Mouse (Mus musculus): ENCODE data around the gene Ankrd52.

Gene Ankrd52

GRCm38 (mm10) chr10:128369218-128369543, 7.7 kb upstream of the Ankrd52 start:
- no peak for DNase-seq (ENCODE audit: extremely low read depth, insufficient read length, low spot score)

- DNase-seq (ENCODE audit: extremely low read depth, insufficient read length, low spot score): no peak
Measured at GRCm38 (mm10) chr10:128369599-128369998, 7.3 kb upstream of the Ankrd52 start.

- no peak for DNase-seq (ENCODE audit: extremely low read depth, insufficient read length, low spot score)
Measured at GRCm38 (mm10) chr10:128370021-128370420, 6.9 kb upstream of the Ankrd52 start.

GRCm38 (mm10) chr10:128370601-128371000, 6.3 kb upstream of the Ankrd52 start:
- DNase-seq (ENCODE audit: extremely low read depth, insufficient read length, low spot score): no peak

- DNase-seq (ENCODE audit: extremely low read depth, insufficient read length, low spot score): no peak
Measured at GRCm38 (mm10) chr10:128372142-128372541, 4.8 kb upstream of the Ankrd52 start.

- DNase-seq (ENCODE audit: extremely low read depth, insufficient read length, low spot score): no peak
Measured at GRCm38 (mm10) chr10:128372989-128373748, 3.7 kb upstream of the Ankrd52 start.

GRCm38 (mm10) chr10:128374393-128374792, 2.5 kb upstream of the Ankrd52 start:
- no peak for DNase-seq (ENCODE audit: extremely low read depth, insufficient read length, low spot score)

- DNase-seq (ENCODE audit: extremely low read depth, insufficient read length, low spot score): no peak
Measured at GRCm38 (mm10) chr10:128376099-128376454, 838 bp upstream of the Ankrd52 start.

- DNase-seq (ENCODE audit: extremely low read depth, insufficient read length, low spot score): peak; percentile 66
Measured at GRCm38 (mm10) chr10:128377222-128377939, 466 bp downstream of the Ankrd52 start.

- DNase-seq (ENCODE audit: extremely low read depth, insufficient read length, low spot score): no peak
Measured at GRCm38 (mm10) chr10:128377940-128378448, 1.1 kb downstream of the Ankrd52 start.

- peak; percentile 63 for DNase-seq (ENCODE audit: extremely low read depth, insufficient read length, low spot score)
Measured at GRCm38 (mm10) chr10:128378462-128378861, 1.5 kb downstream of the Ankrd52 start.

- no peak for DNase-seq (ENCODE audit: extremely low read depth, insufficient read length, low spot score)
Measured at GRCm38 (mm10) chr10:128379260-128379659, 2.3 kb downstream of the Ankrd52 start.

- no peak for DNase-seq (ENCODE audit: extremely low read depth, insufficient read length, low spot score)
Measured at GRCm38 (mm10) chr10:128380565-128380964, 3.6 kb downstream of the Ankrd52 start.

GRCm38 (mm10) chr10:128382482-128382881, 5.6 kb downstream of the Ankrd52 start:
- DNase-seq (ENCODE audit: extremely low read depth, insufficient read length, low spot score): no peak

GRCm38 (mm10) chr10:128385902-128386301, 9.0 kb downstream of the Ankrd52 start:
- DNase-seq (ENCODE audit: extremely low read depth, insufficient read length, low spot score): no peak

GRCm38 (mm10) chr10:128388941-128389340, 12.0 kb downstream of the Ankrd52 start:
- no peak for DNase-seq (ENCODE audit: extremely low read depth, insufficient read length, low spot score)

- DNase-seq (ENCODE audit: extremely low read depth, insufficient read length, low spot score): no peak
Measured at GRCm38 (mm10) chr10:128389570-128389969, 12.7 kb downstream of the Ankrd52 start.

- DNase-seq (ENCODE audit: extremely low read depth, insufficient read length, low spot score): no peak
Measured at GRCm38 (mm10) chr10:128390366-128390765, 13.5 kb downstream of the Ankrd52 start.

GRCm38 (mm10) chr10:128391850-128392249, 14.9 kb downstream of the Ankrd52 start:
- no peak for DNase-seq (ENCODE audit: extremely low read depth, insufficient read length, low spot score)

GRCm38 (mm10) chr10:128396017-128396673, 19.2 kb downstream of the Ankrd52 start:
- no peak for DNase-seq (ENCODE audit: extremely low read depth, insufficient read length, low spot score)

- no peak for DNase-seq (ENCODE audit: extremely low read depth, insufficient read length, low spot score)
Measured at GRCm38 (mm10) chr10:128396716-128397264, 19.9 kb downstream of the Ankrd52 start.
